Mouse (Mus musculus) CH12.LX (cell line): ENCODE measurements around the gene Gas2l1. TPM values are rescaled to one million over a fixed set of nuclear protein-coding genes. Genes with fewer than 3 reads are reported as not detected.

Source experiments
- DNase-seq: peaks from one replicate; pipeline ENCODE4 v3.0.0-alpha.2; 2013; ENCODE audit errors: extremely low read depth
- H3K27ac ChIP-seq: 2 replicates; pipeline ENCODE4 v1.5.1; 2012; ENCODE audit warnings: low read depth, mild to moderate bottlenecking, control low read depth, moderate library complexity; ENCODE audit not compliant: insufficient read depth
- H3K27me3 ChIP-seq: replicated peaks from 2 replicates; pipeline ENCODE3; 2012; ENCODE audit warnings: inconsistent platforms
- H3K36me3 ChIP-seq, 2 experiments: replicated peaks in 1 of 2; 2 replicates each; pipeline versions ENCODE3 to v1.6.1; 2012; ENCODE audit warnings: inconsistent platforms in 1 of 2, low read length in 1 of 2, mild to moderate bottlenecking in 1 of 2, mixed read lengths in 1 of 2, moderate library complexity in 1 of 2; ENCODE audit not compliant: control insufficient read depth in 1 of 2, insufficient read depth in 1 of 2
- H3K4me1 ChIP-seq, 2 experiments: 2 replicates each; pipeline ENCODE4 v1.6.1; 2012; ENCODE audit warnings: inconsistent platforms in 1 of 2, moderate library complexity in 1 of 2; ENCODE audit not compliant: insufficient read depth in 2 of 2, control insufficient read depth in 1 of 2
- H3K4me2 ChIP-seq: 2 replicates; pipeline ENCODE4 v1.6.1; 2012; ENCODE audit warnings: low read depth, mild to moderate bottlenecking, control low read depth; ENCODE audit not compliant: poor library complexity, insufficient read depth, severe bottlenecking
- H3K4me3 ChIP-seq, 3 experiments: fragments of 150-350 bp in 1 of 3; sonication (generic) in 1 of 3; replicated peaks in 1 of 3; 2 replicates each; pipeline versions ENCODE3 to v1.5.1; 2011 to 2012; ENCODE audit warnings: low read depth in 2 of 3, low read length in 2 of 3, mild to moderate bottlenecking in 2 of 3, moderate library complexity in 2 of 3, control low read depth in 1 of 3, improper control_type of control experiment in 1 of 3, inconsistent platforms in 1 of 3, mixed read lengths in 1 of 3; ENCODE audit not compliant: poor library complexity in 1 of 3
- H3K79me2 ChIP-seq: replicated peaks from 2 replicates; pipeline ENCODE4 v1.6.1; 2012; ENCODE audit warnings: mild to moderate bottlenecking, moderate library complexity; ENCODE audit not compliant: control insufficient read depth, poor library complexity, insufficient read depth, severe bottlenecking; ENCODE audit errors: extremely low read depth
- H3K9ac ChIP-seq: 2 replicates; pipeline ENCODE4 v1.6.1; 2012; ENCODE audit warnings: low read depth, mild to moderate bottlenecking, control low read depth, moderate library complexity; ENCODE audit not compliant: insufficient read depth
- H3K9me3 ChIP-seq: replicated peaks from 2 replicates; pipeline ENCODE3; 2012; ENCODE audit warnings: low read length, inconsistent platforms, mixed read lengths
- BHLHE40 ChIP-seq: IDR thresholded peaks from 2 replicates; pipeline ENCODE4 v1.6.1; 2011; ENCODE audit warnings: mild to moderate bottlenecking, low read depth, low read length, improper control_type of control experiment
- CHD1 ChIP-seq: IDR thresholded peaks from 2 replicates; pipeline ENCODE4 v1.6.1; 2012; ENCODE audit warnings: low read depth, low read length, improper control_type of control experiment, inconsistent platforms
- CHD2 ChIP-seq: IDR thresholded peaks from 2 replicates; pipeline ENCODE4 v1.6.1; 2011; ENCODE audit warnings: low read length, improper control_type of control experiment
- CTCF ChIP-seq, 2 experiments: IDR thresholded peaks in 1 of 2; conservative IDR thresholded peaks in 1 of 2; 2 replicates each; pipeline ENCODE4 v1.5.1; 2011 to 2012; ENCODE audit warnings: low read depth in 2 of 2, low read length in 2 of 2, improper control_type of control experiment in 1 of 2, inconsistent platforms in 1 of 2, mild to moderate bottlenecking in 1 of 2, moderate library complexity in 1 of 2
- E2F4 ChIP-seq: IDR thresholded peaks from 2 replicates; pipeline ENCODE4 v1.6.1; 2011; ENCODE audit warnings: low read depth, low read length, improper control_type of control experiment; ENCODE audit not compliant: insufficient replicate concordance
- ELF1 ChIP-seq: IDR thresholded peaks from 2 replicates; pipeline ENCODE4 v1.6.1; 2014; ENCODE audit warnings: low read depth, mild to moderate bottlenecking, inconsistent platforms, low read length, improper control_type of control experiment
- EP300 ChIP-seq: IDR thresholded peaks from 2 replicates; pipeline ENCODE4 v1.6.1; 2011; ENCODE audit warnings: low read length, improper control_type of control experiment
- ETS1 ChIP-seq: conservative IDR thresholded peaks from 2 replicates; pipeline ENCODE4 v1.6.1; 2012; ENCODE audit warnings: low read depth, mild to moderate bottlenecking, inconsistent platforms, low read length, improper control_type of control experiment, moderate library complexity
- IRF4 ChIP-seq: IDR thresholded peaks from 2 replicates; pipeline ENCODE4 v1.6.1; 2014; ENCODE audit warnings: low read depth, mild to moderate bottlenecking, inconsistent platforms, low read length, improper control_type of control experiment
- JUN ChIP-seq: IDR thresholded peaks from 2 replicates; pipeline ENCODE4 v1.6.1; 2011; ENCODE audit warnings: low read depth, mild to moderate bottlenecking, low read length, improper control_type of control experiment, moderate library complexity; ENCODE audit not compliant: insufficient read depth
- KAT2A ChIP-seq: IDR thresholded peaks from 2 replicates; pipeline ENCODE4 v1.6.1; 2012; ENCODE audit warnings: low read length, improper control_type of control experiment, inconsistent platforms; ENCODE audit not compliant: insufficient replicate concordance
- MAFK ChIP-seq: IDR thresholded peaks from 2 replicates; pipeline ENCODE4 v1.6.1; 2011; ENCODE audit warnings: low read length, improper control_type of control experiment; ENCODE audit not compliant: insufficient replicate concordance
- MAX ChIP-seq: IDR thresholded peaks from 2 replicates; pipeline ENCODE4 v1.6.1; 2011; ENCODE audit warnings: low read length, improper control_type of control experiment
- MAZ ChIP-seq: IDR thresholded peaks from 2 replicates; pipeline ENCODE4 v1.6.1; 2012; ENCODE audit warnings: low read depth, mild to moderate bottlenecking, inconsistent platforms, low read length, improper control_type of control experiment, moderate library complexity
- MXI1 ChIP-seq: IDR thresholded peaks from 2 replicates; pipeline ENCODE4 v1.6.1; 2011; ENCODE audit warnings: mild to moderate bottlenecking, low read depth, low read length, improper control_type of control experiment
- MYC ChIP-seq: IDR thresholded peaks from 2 replicates; pipeline ENCODE4 v1.6.1; 2011; ENCODE audit warnings: low read depth, mild to moderate bottlenecking, improper control_type of control experiment, low read length
- NELFE ChIP-seq: IDR thresholded peaks from 2 replicates; pipeline ENCODE4 v1.6.1; 2011; ENCODE audit warnings: low read depth, low read length, improper control_type of control experiment
- NRF1 ChIP-seq: IDR thresholded peaks from 2 replicates; pipeline ENCODE4 v1.6.1; 2014; ENCODE audit warnings: low read depth, mild to moderate bottlenecking, inconsistent platforms, low read length, improper control_type of control experiment, moderate library complexity
- PAX5 ChIP-seq: IDR thresholded peaks from 2 replicates; pipeline ENCODE4 v1.6.1; 2012; ENCODE audit warnings: low read length, inconsistent platforms, mixed read lengths
- POLR2A ChIP-seq: IDR thresholded peaks from 2 replicates; pipeline ENCODE4 v1.6.1; 2011; ENCODE audit warnings: low read depth, mild to moderate bottlenecking, improper control_type of control experiment, low read length
- RAD21 ChIP-seq: IDR thresholded peaks from 2 replicates; pipeline ENCODE4 v1.6.1; 2011; ENCODE audit warnings: low read depth, mild to moderate bottlenecking, low read length, improper control_type of control experiment, moderate library complexity
- RCOR1 ChIP-seq: conservative IDR thresholded peaks from 2 replicates; pipeline ENCODE4 v1.6.1; 2012; ENCODE audit warnings: low read depth, mild to moderate bottlenecking, inconsistent platforms, low read length, improper control_type of control experiment
- SIN3A ChIP-seq: IDR thresholded peaks from 2 replicates; pipeline ENCODE4 v1.6.1; 2012; ENCODE audit warnings: low read length, improper control_type of control experiment, inconsistent platforms
- SMC3 ChIP-seq: IDR thresholded peaks from 2 replicates; pipeline ENCODE4 v1.6.1; 2011; ENCODE audit warnings: low read depth, low read length, improper control_type of control experiment
- TBP ChIP-seq: conservative IDR thresholded peaks from 2 replicates; pipeline ENCODE4 v1.6.1; 2011; ENCODE audit warnings: low read depth, low read length, improper control_type of control experiment
- TCF12 ChIP-seq: IDR thresholded peaks from 2 replicates; pipeline ENCODE4 v1.6.1; 2014; ENCODE audit warnings: low read depth, mild to moderate bottlenecking, inconsistent platforms, low read length, improper control_type of control experiment
- UBTF ChIP-seq: IDR thresholded peaks from 2 replicates; pipeline ENCODE4 v1.6.1; 2012; ENCODE audit warnings: low read depth, mild to moderate bottlenecking, inconsistent platforms, low read length, improper control_type of control experiment, moderate library complexity
- USF2 ChIP-seq: conservative IDR thresholded peaks from 2 replicates; pipeline ENCODE4 v1.6.1; 2011; ENCODE audit warnings: low read depth, low read length, improper control_type of control experiment
- ZC3H11A ChIP-seq: IDR thresholded peaks from 2 replicates; pipeline ENCODE4 v1.6.1; 2012; ENCODE audit warnings: low read depth, mild to moderate bottlenecking, inconsistent platforms, low read length, improper control_type of control experiment
- ZNF384 ChIP-seq: IDR thresholded peaks from 2 replicates; pipeline ENCODE4 v1.6.1; 2012; ENCODE audit warnings: low read depth, low read length, improper control_type of control experiment, inconsistent platforms
- dilution Hi-C: fragments of 300-500 bp; cut with MboI; formaldehyde crosslinking; loops from 2 replicates; pipeline ENCODE4 v1.14.3; 2020; ENCODE audit warnings: low sequenced_read_pairs; ENCODE audit not compliant: extremely low pct_unique_long_range_greater_than_20kb, extremely low pct_ligation_motif_present
- in situ Hi-C: fragments of 300-500 bp; cut with MboI; formaldehyde crosslinking; loops from 3 replicates; pipeline ENCODE4 v1.14.3; 2019; ENCODE audit warnings: low sequenced_read_pairs, low pct_ligation_motif_present, low pct_unique_long_range_greater_than_20kb, mixed read lengths
- polyA plus RNA-seq: library from polyadenylated mRNA; unstranded; fragments of >175 nt; gene quantifications from 2 replicates; pipeline ENCODE4 v1.2.1, GENCODE M21; 2012; ENCODE audit warnings: low read depth; ENCODE audit not compliant: insufficient read length
- total RNA-seq, 2 experiments: library from RNA; depleted of rRNA; stranded (reverse); fragments of 300-350 nt in 1 of 2; fragments of >200 nt in 1 of 2; gene quantifications; 2 replicates each; pipeline ENCODE4 v1.2.3; 2012 to 2014

The Gas2l1 gene
- total and polyA plus RNA-seq, 3 experiments: 3.3 to 12.5 (median 8.8) TPM

GRCm38 (mm10) chr11:5109441-5109840 lies 44.3 kb upstream of the Gas2l1 start:
- Histone ChIP-seq H3K4me1 (peaks cover 4 to 21% of the 10 kb centered on the region in 2 experiments), H3K79me2 (no peaks in the 10 kb centered on the region), H3K27ac (no peak overlapping the region), H3K9ac (no peak overlapping the region), H3K4me2 (no peak overlapping the region), H3K4me3 (no peak overlapping the region)
- in situ Hi-C loops (no loop called here), dilution Hi-C loops (no loop called here)
- DNase-seq: no peak
- TF ChIP-seq ZNF384 (no peak), E2F4 (no peak), CTCF (conservative IDR thresholded peaks at IDR 0.05 in 1 of 2, IDR thresholded peaks at IDR 0.05 in 1 of 2; ENCODE audit: low read depth in 2 of 2, low read length in 2 of 2) (no peak), RCOR1 (no peak), PAX5 (no peak), MAFK (no peak), TCF12 (no peak), MYC (no peak), NRF1 (no peak), UBTF (no peak), MAX (no peak), CHD1 (no peak), IRF4 (no peak), ZC3H11A (no peak), USF2 (no peak), KAT2A (no peak), ELF1 (no peak), RAD21 (no peak), MXI1 (no peak), SIN3A (no peak)
- TF ChIP-seq, all 38 proteins: peak for 0
- H3K27me3 ChIP-seq: peaks cover 27% of the 10 kb centered on the region
- peaks cover 5 to 17% of the 10 kb centered on the region in 2 experiments for H3K36me3 ChIP-seq
- no peaks in the 10 kb centered on the region for H3K9me3 ChIP-seq

GRCm38 (mm10) chr11:5103986-5104509 lies 38.9 kb upstream of the Gas2l1 start:
- TF ChIP-seq USF2: no peak
- TF ChIP-seq CHD1: no peak
- TF ChIP-seq EP300: no peak
- no peak for TF ChIP-seq KAT2A
- no peak for TF ChIP-seq SMC3
- no peak for TF ChIP-seq NRF1
- no peak for TF ChIP-seq TBP
- TF ChIP-seq MYC: no peak
- TF ChIP-seq POLR2A: no peak
- TF ChIP-seq ELF1: no peak
- no peak for TF ChIP-seq CHD2
- no peak for TF ChIP-seq SIN3A
- no peak for TF ChIP-seq NELFE
- no peak for TF ChIP-seq JUN
- TF ChIP-seq MAZ: no peak
- no peak for TF ChIP-seq BHLHE40
- TF ChIP-seq MXI1: no peak
- TF ChIP-seq MAFK: no peak
- no peak for TF ChIP-seq RCOR1
- no peak for TF ChIP-seq ETS1
- no peak for DNase-seq

More at GRCm38 (mm10) chr11:5103986-5104509, 38.9 kb upstream of the Gas2l1 start:
- peaks cover 18 to 47% of the 10 kb centered on the region in 2 experiments for H3K36me3 ChIP-seq
- in situ Hi-C loops (no loop called here), dilution Hi-C loops (no loop called here)
- H3K9ac ChIP-seq: no peak overlapping the region
- no peak overlapping the region for H3K27ac ChIP-seq
- H3K4me3 ChIP-seq: no peak overlapping the region
- no peak overlapping the region for H3K4me2 ChIP-seq
- H3K27me3 ChIP-seq: no peaks in the 10 kb centered on the region
- H3K4me1 ChIP-seq: peaks cover 7 to 18% of the 10 kb centered on the region in 2 experiments; a peak in 3 of 4 replicates
- no peaks in the 10 kb centered on the region for H3K9me3 ChIP-seq
- no peaks in the 10 kb centered on the region for H3K79me2 ChIP-seq
